Mouse (Mus musculus): ENCODE measurements at regions not wholly inside any gene's neighbourhood (a gene's known extent, or its start where the extent isn't known, plus 50 kb on each side); places are given as distances from the start of the nearest gene placed in this dataset.
A peak's percentile ranks its signal among the peaks of the same experiment; 100 is the strongest.
"Not testable (repeated sequence)": the region's sequence is repeated elsewhere in the genome, so short reads cannot be mapped to it uniquely, and the experiment has no call there.

GRCm38 (mm10) chr16:50533881-50534280 is 57.1 kb downstream of the Ccdc54 start:
- Histone ChIP-seq H3K9ac (no peak overlapping the region), H3K27ac (no peak overlapping the region), H3K36me3 (no peaks in the 10 kb centered on the region), H3K4me3 (replicated peaks) (no peak overlapping the region), H3K4me2 (no peak overlapping the region), H3K9me3 (replicated peaks) (no peaks in the 10 kb centered on the region), H3K4me1 (peaks cover 6% of the 10 kb centered on the region), H3K27me3 (no peaks in the 10 kb centered on the region)
- no peak for ATAC-seq (replicated peaks; ENCODE audit: low FRiP score)
- WGBS: 67% methylated on average over 3 of the region's 3 CpGs

DNA sequence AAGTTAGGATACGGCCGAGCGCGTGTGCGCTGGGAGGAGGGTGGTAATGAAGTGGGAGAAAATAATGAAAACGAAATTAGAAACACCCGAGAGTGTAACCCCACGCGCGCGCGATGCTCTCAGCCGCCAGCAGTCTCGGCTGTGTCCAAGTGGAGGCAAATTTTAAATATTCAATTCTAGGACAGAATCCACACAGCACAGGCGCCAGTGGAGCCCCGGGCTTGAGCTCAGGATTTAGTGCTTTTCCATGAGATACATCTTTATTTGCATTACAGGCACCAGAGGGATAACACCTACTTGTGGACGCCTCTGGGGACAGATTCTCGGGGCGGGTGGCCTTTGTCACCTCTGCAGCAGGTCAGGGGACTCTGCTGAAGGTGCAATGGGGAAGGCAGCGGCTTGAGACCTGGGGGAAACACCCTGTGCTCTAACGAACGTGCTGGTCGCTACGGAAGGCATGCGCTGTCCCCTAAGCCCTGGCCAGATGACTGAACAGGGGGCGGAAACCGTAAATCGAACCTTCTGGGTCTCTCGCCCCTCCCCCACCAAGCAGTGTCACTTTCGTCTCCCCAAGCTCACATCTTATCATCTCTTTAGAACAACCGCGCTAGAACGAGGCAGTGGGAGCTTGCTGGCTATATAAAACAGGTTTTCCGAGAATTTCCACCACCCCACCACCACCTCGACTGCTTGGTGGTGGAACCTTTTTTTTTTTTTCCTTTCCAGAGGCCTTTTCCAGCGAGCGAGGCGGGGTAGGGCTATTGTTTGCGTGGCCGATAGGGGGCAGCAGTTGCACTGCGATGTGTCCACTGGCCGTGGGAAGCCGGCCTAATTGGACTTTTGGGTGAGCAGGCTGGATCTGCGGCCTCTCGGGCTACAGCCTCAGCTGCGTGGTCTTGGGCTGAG is 61.2 kb downstream of the Ccdc54 start:
- peak; percentile 75 for ATAC-seq (replicated peaks; ENCODE audit: low FRiP score)
- no peaks in the 10 kb centered on the region for H3K27me3 ChIP-seq
- H3K4me3 ChIP-seq (replicated peaks): peak overlapping the region; percentile 78
- peak overlapping the region; percentile 95 for H3K27ac ChIP-seq
- under 1% methylated on average over 46 of the region's 46 CpGs for WGBS
- H3K36me3 ChIP-seq: no peaks in the 10 kb centered on the region
- no peaks in the 10 kb centered on the region for H3K9me3 ChIP-seq (replicated peaks)
- peak overlapping the region; percentile 95 for H3K4me2 ChIP-seq
- peak overlapping the region; percentile 81 for H3K9ac ChIP-seq
- peaks cover 8% of the 10 kb centered on the region for H3K4me1 ChIP-seq

- under 1% methylated on average over 55 of the region's 81 CpGs for WGBS
- peak; percentile 92 for ATAC-seq (replicated peaks; ENCODE audit: low FRiP score)
- peak overlapping the region; percentile 81 for H3K9ac ChIP-seq
- no peaks in the 10 kb centered on the region for H3K9me3 ChIP-seq (replicated peaks)
- peak overlapping the region; percentile 95 for H3K27ac ChIP-seq
- peak overlapping the region; percentile 78 for H3K4me3 ChIP-seq (replicated peaks)
- H3K36me3 ChIP-seq: no peaks in the 10 kb centered on the region
- peaks cover 9% of the 10 kb centered on the region for H3K4me1 ChIP-seq
- H3K4me2 ChIP-seq: peak overlapping the region; percentile 95
- H3K27me3 ChIP-seq: no peaks in the 10 kb centered on the region
These were observed 62.1 kb downstream of the Ccdc54 start for GRCm38 (mm10) chr16:50528677-50529510.

GRCm38 (mm10) chr16:50528355-50528676 is 62.6 kb downstream of the Ccdc54 start:
- peak overlapping the region; percentile 95 for H3K4me2 ChIP-seq

DNA sequence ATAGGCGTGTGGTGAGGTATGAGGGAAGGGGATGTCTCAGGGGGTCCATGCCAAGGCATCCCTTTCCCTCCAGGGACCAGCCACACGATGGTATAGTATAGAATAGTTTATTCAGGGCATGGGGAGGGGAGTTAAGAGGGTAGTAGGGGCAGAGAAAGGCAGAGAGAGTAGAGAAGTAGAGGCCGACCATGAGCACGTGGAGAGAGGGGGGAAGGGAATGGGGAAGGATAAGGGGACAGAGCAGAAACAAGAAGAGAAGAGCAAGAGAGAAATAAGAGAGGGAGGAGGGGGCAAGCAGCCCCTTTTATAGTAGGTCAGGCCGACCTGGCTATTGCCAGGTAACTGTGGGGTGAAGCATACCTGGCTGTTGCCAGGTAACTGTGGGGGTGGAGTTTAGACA is 64.0 kb downstream of the Ccdc54 start:
- H3K4me3 ChIP-seq (replicated peaks); H3K9me3 ChIP-seq (replicated peaks); H3K9ac ChIP-seq; H3K27ac ChIP-seq; H3K4me1 ChIP-seq; H3K4me2 ChIP-seq; H3K27me3 ChIP-seq; ATAC-seq (replicated peaks; ENCODE audit: low FRiP score); H3K36me3 ChIP-seq: not testable (repeated sequence)
- 83% methylated on average over 5 of the region's 5 CpGs for WGBS

More at GRCm38 (mm10) chr16:50528355-50528676, 62.6 kb downstream of the Ccdc54 start:
- Histone ChIP-seq H3K27me3 (no peaks in the 10 kb centered on the region), H3K4me1 (peaks cover 9% of the 10 kb centered on the region), H3K9me3 (replicated peaks) (no peaks in the 10 kb centered on the region), H3K4me3 (replicated peaks) (peak overlapping the region; percentile 78), H3K9ac (peak overlapping the region; percentile 81), H3K27ac (peak overlapping the region; percentile 95), H3K36me3 (no peaks in the 10 kb centered on the region)
- ATAC-seq (replicated peaks; ENCODE audit: low FRiP score): peak; percentile 33
- WGBS: under 1% methylated on average over 9 of the region's 9 CpGs

GRCm38 (mm10) chr16:50525934-50526366 is 65.0 kb downstream of the Ccdc54 start:
- H3K36me3 ChIP-seq: no peaks in the 10 kb centered on the region
- H3K9me3 ChIP-seq (replicated peaks): no peaks in the 10 kb centered on the region
- H3K27ac ChIP-seq: no peak overlapping the region
- H3K4me3 ChIP-seq (replicated peaks): no peak overlapping the region
- H3K9ac ChIP-seq: no peak overlapping the region
- peaks cover 9% of the 10 kb centered on the region for H3K4me1 ChIP-seq
- H3K27me3 ChIP-seq: no peaks in the 10 kb centered on the region
- WGBS: 88% methylated on average over 11 of the region's 11 CpGs
- no peak overlapping the region for H3K4me2 ChIP-seq
- no peak for ATAC-seq (replicated peaks; ENCODE audit: low FRiP score)

DNA sequence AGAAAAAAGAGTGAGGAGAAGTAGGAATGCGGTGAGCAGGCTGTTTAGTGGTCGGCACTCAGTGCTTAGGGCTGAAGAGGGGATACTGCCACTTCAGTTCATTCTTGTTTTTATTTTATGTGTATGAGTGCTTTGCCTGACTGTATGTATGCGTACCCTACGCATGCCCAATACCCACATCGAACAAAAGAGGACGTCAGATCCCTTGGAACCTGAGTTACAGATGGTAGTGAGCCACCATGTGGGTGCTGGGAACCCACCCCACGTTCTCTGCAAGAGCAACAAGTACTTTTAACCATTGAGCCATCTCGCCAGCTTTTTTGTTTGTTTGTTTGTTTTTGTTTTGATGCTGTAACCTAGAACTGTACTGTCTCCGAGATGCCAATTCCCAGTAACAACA is 65.5 kb downstream of the Ccdc54 start:
- 92% methylated on average over 9 of the region's 9 CpGs for WGBS
- H3K27ac ChIP-seq: no peak overlapping the region
- H3K27me3 ChIP-seq: no peaks in the 10 kb centered on the region
- H3K36me3 ChIP-seq: no peaks in the 10 kb centered on the region
- H3K4me1 ChIP-seq: peaks cover 7% of the 10 kb centered on the region
- no peak for ATAC-seq (replicated peaks; ENCODE audit: low FRiP score)
- no peak overlapping the region for H3K4me2 ChIP-seq
- no peaks in the 10 kb centered on the region for H3K9me3 ChIP-seq (replicated peaks)
- no peak overlapping the region for H3K4me3 ChIP-seq (replicated peaks)
- no peak overlapping the region for H3K9ac ChIP-seq

DNA sequence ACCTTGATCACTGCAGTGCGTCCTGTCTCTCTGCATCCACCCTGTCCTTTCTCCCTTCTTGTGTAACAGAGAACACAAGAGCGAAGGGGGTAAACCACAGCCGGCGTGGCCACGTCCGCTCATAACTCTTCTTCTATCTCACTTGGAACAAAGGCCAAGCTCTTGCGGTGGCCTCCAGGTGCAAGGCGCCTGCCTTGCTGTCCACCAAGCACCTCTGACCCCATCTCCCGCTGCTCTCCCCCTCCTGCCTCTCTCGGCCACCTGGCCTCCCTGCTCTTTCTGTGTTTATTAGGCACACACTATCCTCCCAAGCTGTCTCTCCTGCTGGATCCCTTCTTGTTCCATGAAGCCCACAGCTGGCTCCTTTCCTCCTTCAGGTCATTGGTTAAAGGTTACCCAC is 71.3 kb downstream of the Ccdc54 start:
- peak overlapping the region; percentile 43 for H3K4me2 ChIP-seq

GRCm38 (mm10) chr16:50516579-50516978 is 74.4 kb downstream of the Ccdc54 start:
- Histone ChIP-seq H3K4me3 (replicated peaks) (no peak overlapping the region), H3K36me3 (no peaks in the 10 kb centered on the region), H3K9ac (no peak overlapping the region), H3K4me2 (no peak overlapping the region; the same call in 1 of the 2 replicates), H3K27me3 (no peaks in the 10 kb centered on the region), H3K4me1 (peaks cover 7% of the 10 kb centered on the region; the same call in 1 of the 2 replicates), H3K9me3 (replicated peaks) (no peaks in the 10 kb centered on the region), H3K27ac (no peak overlapping the region)
- ATAC-seq (replicated peaks; ENCODE audit: low FRiP score): no peak
- 58% methylated on average over 11 of the region's 11 CpGs for WGBS

More for the DNA sequence above, 71.3 kb downstream of the Ccdc54 start:
- Histone ChIP-seq H3K27me3 (no peaks in the 10 kb centered on the region), H3K9ac (no peak overlapping the region), H3K9me3 (replicated peaks) (no peaks in the 10 kb centered on the region), H3K27ac (peak overlapping the region; percentile 22; the same call in 1 of the 2 replicates), H3K36me3 (no peaks in the 10 kb centered on the region), H3K4me1 (peaks cover 7% of the 10 kb centered on the region; the same call in 1 of the 2 replicates), H3K4me3 (replicated peaks) (0 out of 2 replicates have a peak overlapping the region, but pooled peaks have one; percentile 8)
- ATAC-seq (replicated peaks; ENCODE audit: low FRiP score): peak; percentile 81
- WGBS: 32% methylated on average over 10 of the region's 10 CpGs

- no peak overlapping the region for H3K4me3 ChIP-seq (replicated peaks)
- no peaks in the 10 kb centered on the region for H3K9me3 ChIP-seq (replicated peaks)
- peak; percentile 75 for ATAC-seq (replicated peaks; ENCODE audit: low FRiP score)
These were observed 75.9 kb downstream of the Ccdc54 start for GRCm38 (mm10) chr16:50515039-50515438.

GRCm38 (mm10) chr16:50512080-50512479 is 78.9 kb downstream of the Ccdc54 start:
- ATAC-seq (replicated peaks; ENCODE audit: low FRiP score): peak; percentile 76
- WGBS: 15% methylated on average over 3 of the region's 3 CpGs
- no peak overlapping the region for H3K4me3 ChIP-seq (replicated peaks)
- H3K9ac ChIP-seq: no peak overlapping the region
- no peaks in the 10 kb centered on the region for H3K27me3 ChIP-seq
- no peak overlapping the region for H3K4me2 ChIP-seq
- H3K27ac ChIP-seq: no peak overlapping the region
- no peaks in the 10 kb centered on the region for H3K36me3 ChIP-seq
- H3K9me3 ChIP-seq (replicated peaks): no peaks in the 10 kb centered on the region
- 0 out of 2 replicates have a peak, but pooled peaks cover 2% of the 10 kb centered on the region for H3K4me1 ChIP-seq

More at GRCm38 (mm10) chr16:50515039-50515438, 75.9 kb downstream of the Ccdc54 start:
- no peaks in the 10 kb centered on the region for H3K36me3 ChIP-seq
- H3K4me2 ChIP-seq: no peak overlapping the region
- WGBS: 27% methylated on average over 8 of the region's 8 CpGs
- H3K27me3 ChIP-seq: no peaks in the 10 kb centered on the region
- no peak overlapping the region for H3K27ac ChIP-seq
- no peak overlapping the region for H3K9ac ChIP-seq
- H3K4me1 ChIP-seq: peaks cover 7% of the 10 kb centered on the region; the same call in 1 of the 2 replicates

DNA sequence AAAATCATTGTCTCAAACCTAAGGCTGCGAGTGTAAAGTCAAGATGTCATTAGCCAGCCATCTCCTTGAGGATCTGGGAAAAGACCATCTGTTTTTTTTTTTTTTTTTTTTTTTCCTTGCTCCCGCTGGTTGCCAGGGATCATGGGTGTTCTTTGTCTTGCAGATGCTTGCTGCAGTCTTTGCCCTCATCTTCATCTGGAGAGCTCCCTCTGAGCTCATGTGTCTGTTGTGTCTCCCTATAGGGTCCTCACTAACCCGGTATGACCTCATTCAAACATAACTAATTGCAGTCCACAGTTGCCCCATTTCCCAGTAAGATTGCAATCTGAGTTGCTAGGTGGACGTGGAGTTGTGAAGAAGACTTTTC is 77.3 kb upstream of the Bbx start:
- no peaks in the 10 kb centered on the region for H3K4me1 ChIP-seq
- H3K4me3 ChIP-seq (replicated peaks): no peak overlapping the region
- 67% methylated on average over 4 of the region's 4 CpGs for WGBS
- H3K9me3 ChIP-seq (replicated peaks): no peaks in the 10 kb centered on the region
- no peak overlapping the region for H3K27ac ChIP-seq
- H3K9ac ChIP-seq: no peak overlapping the region
- no peak overlapping the region for H3K4me2 ChIP-seq
- no peak for ATAC-seq (replicated peaks; ENCODE audit: low FRiP score)
- H3K27me3 ChIP-seq: no peaks in the 10 kb centered on the region
- H3K36me3 ChIP-seq: no peaks in the 10 kb centered on the region

Data from kidney, embryonic 15.5 days (tissue).